Mouse (Mus musculus) common myeloid progenitor, adult 5-6 weeks (primary cell): Measurements from ENCODE around the gene Fndc3b. TPM values are rescaled to one million over a fixed set of nuclear protein-coding genes. Genes with fewer than 3 reads are reported as not detected.
A peak's percentile ranks its signal among the peaks of the same experiment; 100 is the strongest.

Experiments
- ATAC-seq: replicated peaks from 2 replicates; pipeline ENCODE4 v1.8.0; 2016; ENCODE audit warnings: low read depth, mild to moderate bottlenecking, moderate TSS enrichment, inconsistent platforms; ENCODE audit not compliant: poor library complexity, severe bottlenecking
- total RNA-seq: library from RNA; stranded (forward); fragments of 200-1000, 187-1606 nt; gene quantifications from 2 replicates; pipeline ENCODE4 v1.2.3, GENCODE M21; 2017

The Fndc3b gene
- total RNA-seq, 1 experiment from 2014 or later = 9.0 TPM

GRCm38 (mm10) chr3:27565314-27565713 is 145.8 kb downstream of the Fndc3b start:
- peak; percentile 71 for ATAC-seq

- ATAC-seq = peak; percentile 68
Measured at GRCm38 (mm10) chr3:27563047-27563624, 148.0 kb downstream of the Fndc3b start.

- ATAC-seq = no peak
Measured at GRCm38 (mm10) chr3:27562476-27562875, 148.6 kb downstream of the Fndc3b start.

- ATAC-seq = no peak
Measured at GRCm38 (mm10) chr3:27561921-27562320, 149.2 kb downstream of the Fndc3b start.

GRCm38 (mm10) chr3:27559316-27559715 is 151.8 kb downstream of the Fndc3b start:
- ATAC-seq = no peak

- ATAC-seq = no peak
Measured at GRCm38 (mm10) chr3:27557100-27558004, 153.8 kb downstream of the Fndc3b start.

GRCm38 (mm10) chr3:27555401-27555940 is 155.6 kb downstream of the Fndc3b start:
- ATAC-seq = no peak

GRCm38 (mm10) chr3:27554325-27554724 is 156.8 kb downstream of the Fndc3b start:
- ATAC-seq = no peak

- no peak for ATAC-seq
Measured at GRCm38 (mm10) chr3:27553781-27554180, 157.3 kb downstream of the Fndc3b start.

- ATAC-seq = no peak
Measured at GRCm38 (mm10) chr3:27551005-27551404, 160.1 kb downstream of the Fndc3b start.

- no peak for ATAC-seq
Measured at GRCm38 (mm10) chr3:27550409-27550808, 160.7 kb downstream of the Fndc3b start.

- ATAC-seq = no peak
Measured at GRCm38 (mm10) chr3:27545651-27546050, 165.5 kb downstream of the Fndc3b start.

- ATAC-seq = no peak
Measured at GRCm38 (mm10) chr3:27544061-27544460, 167.0 kb downstream of the Fndc3b start.

- ATAC-seq = no peak
Measured at GRCm38 (mm10) chr3:27541841-27542240, 169.3 kb downstream of the Fndc3b start.

GRCm38 (mm10) chr3:27541181-27541580 is 169.9 kb downstream of the Fndc3b start:
- ATAC-seq = no peak

GRCm38 (mm10) chr3:27534208-27534607 is 176.9 kb downstream of the Fndc3b start:
- ATAC-seq = no peak

GRCm38 (mm10) chr3:27533721-27534120 is 177.4 kb downstream of the Fndc3b start:
- no peak for ATAC-seq

GRCm38 (mm10) chr3:27531993-27532392 is 179.1 kb downstream of the Fndc3b start:
- no peak for ATAC-seq

GRCm38 (mm10) chr3:27530370-27530769 is 180.7 kb downstream of the Fndc3b start:
- ATAC-seq = no peak

- ATAC-seq = no peak
Measured at GRCm38 (mm10) chr3:27529221-27530051, 181.7 kb downstream of the Fndc3b start.
